Mouse (Mus musculus) midbrain, postnatal 0 days (tissue): ENCODE results near the gene Zfp688. TPM values are rescaled to one million over a fixed set of nuclear protein-coding genes. Genes with fewer than 3 reads are reported as not detected.
"Not testable (repeated sequence)": the region's sequence is repeated elsewhere in the genome, so short reads cannot be mapped to it uniquely, and the experiment has no call there.

ENCODE experiments used
- ATAC-seq: fragments of 200-750 bp; cut with Nextera tagmentation; 2 replicates; pipeline ENCODE4 v1.8.0; 2017; ENCODE audit warnings: moderate number of reproducible peaks, mild to moderate bottlenecking, moderate TSS enrichment, moderate library complexity; ENCODE audit not compliant: low FRiP score
- DNase-seq: peaks from one replicate; pipeline ENCODE4 v3.0.0-alpha.2; 2015; ENCODE audit warnings: low spot score
- H3K27ac ChIP-seq: fragments of 300-500 bp; sonication (generic); 2 replicates; pipeline ENCODE4 v1.5.1; 2014; ENCODE audit warnings: low read depth, mild to moderate bottlenecking, low read length, mixed read lengths
- H3K27me3 ChIP-seq: fragments of 300-500 bp; sonication (generic); 2 replicates; pipeline ENCODE4 v1.6.1; 2014; ENCODE audit warnings: low read length, control low read depth, mixed read lengths; ENCODE audit not compliant: insufficient read depth
- H3K36me3 ChIP-seq: fragments of 300-500 bp; sonication (generic); 2 replicates; pipeline ENCODE4 v1.6.1; 2014; ENCODE audit warnings: low read length, control low read depth, mixed read lengths; ENCODE audit not compliant: insufficient read depth
- H3K4me1 ChIP-seq: fragments of 300-500 bp; sonication (generic); 2 replicates; pipeline ENCODE4 v1.6.1; 2014; ENCODE audit warnings: mild to moderate bottlenecking, control low read depth, antibody characterized with exemption, low read length, mixed read lengths; ENCODE audit not compliant: insufficient read depth
- H3K4me2 ChIP-seq: fragments of 300-500 bp; sonication (generic); 2 replicates; pipeline ENCODE4 v1.6.1; 2014; ENCODE audit warnings: low read depth, mild to moderate bottlenecking, low read length, mixed read lengths; ENCODE audit not compliant: poor library complexity, severe bottlenecking
- H3K4me3 ChIP-seq: fragments of 300-500 bp; sonication (generic); 2 replicates; pipeline ENCODE4 v1.5.1; 2014; ENCODE audit warnings: low read depth, mild to moderate bottlenecking, low read length, moderate library complexity
- H3K9ac ChIP-seq: fragments of 300-500 bp; sonication (generic); replicated peaks from 2 replicates; pipeline ENCODE4 v1.6.1; 2014; ENCODE audit warnings: mild to moderate bottlenecking, low read length, moderate library complexity, mixed read lengths; ENCODE audit not compliant: poor library complexity, severe bottlenecking
- H3K9me3 ChIP-seq: fragments of 300-500 bp; sonication (generic); 2 replicates; pipeline ENCODE4 v1.6.1; 2016; ENCODE audit warnings: low read length, control low read depth
- CTCF ChIP-seq: IDR thresholded peaks from 2 replicates; pipeline ENCODE4 v1.5.1; 2016; ENCODE audit warnings: antibody characterized with exemption, mild to moderate bottlenecking
- WGBS: fragments of 180-500 bp; shearing (Covaris S2); extraction: QIAGEN DNeasy Blood & Tissue Kit; methylation state at CpG from one replicate; pipeline ENCODE4 v1.1.7; 2014; 5-methylcytosine and 5-hydroxymethylcytosine counted together
- polyA plus RNA-seq: library from polyadenylated mRNA; unstranded; fragments of >200 nt; fragmentation: Nextera tagmentation; extraction: Ambion mirVana; gene quantifications from 2 replicates; pipeline ENCODE4 v1.2.1, GENCODE M21; 2015
- total RNA-seq: library from RNA; depleted of rRNA; stranded (reverse); fragments of >200 nt; gene quantifications from 2 replicates; pipeline ENCODE4 v1.2.3, GENCODE M21; 2014

Gene Zfp688
- total and polyA plus RNA-seq, 2 experiments from 2014 or later = 33.1 to 34.3 TPM

DNA sequence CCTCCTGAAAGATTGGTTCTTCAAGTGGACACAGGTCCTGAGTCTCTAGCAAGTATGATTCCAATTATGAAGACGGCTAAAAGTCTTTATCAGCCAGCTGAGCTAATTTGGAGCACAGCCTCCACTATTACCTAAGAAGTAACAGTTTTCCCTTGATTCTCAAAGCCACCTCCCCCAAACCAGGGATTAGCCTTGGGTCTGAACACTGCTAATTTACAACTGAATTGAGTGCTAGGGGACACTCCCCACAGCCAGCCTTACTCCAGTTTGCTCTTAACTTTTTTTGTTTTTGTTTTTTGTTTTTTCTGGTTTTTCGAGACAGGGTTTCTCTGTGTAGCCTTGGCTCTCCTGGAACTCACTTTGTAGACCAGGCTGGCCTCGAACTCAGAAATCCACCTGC lies 43.3 kb upstream of the Zfp688 start:
- H3K27me3 ChIP-seq = no peaks in the 10 kb centered on the region
- WGBS = 90% methylated on average over 3 of the region's 3 CpGs
- no peak for TF ChIP-seq CTCF
- no peak overlapping the region for H3K27ac ChIP-seq
- H3K36me3 ChIP-seq = no peaks in the 10 kb centered on the region; the same call in 1 of the 2 replicates
- H3K9ac ChIP-seq = no peak overlapping the region
- no peak for ATAC-seq
- DNase-seq = no peak
- H3K4me3 ChIP-seq = no peak overlapping the region
- H3K4me1 ChIP-seq = no peaks in the 10 kb centered on the region
- H3K4me2 ChIP-seq = no peak overlapping the region
- no peaks in the 10 kb centered on the region for H3K9me3 ChIP-seq

DNA sequence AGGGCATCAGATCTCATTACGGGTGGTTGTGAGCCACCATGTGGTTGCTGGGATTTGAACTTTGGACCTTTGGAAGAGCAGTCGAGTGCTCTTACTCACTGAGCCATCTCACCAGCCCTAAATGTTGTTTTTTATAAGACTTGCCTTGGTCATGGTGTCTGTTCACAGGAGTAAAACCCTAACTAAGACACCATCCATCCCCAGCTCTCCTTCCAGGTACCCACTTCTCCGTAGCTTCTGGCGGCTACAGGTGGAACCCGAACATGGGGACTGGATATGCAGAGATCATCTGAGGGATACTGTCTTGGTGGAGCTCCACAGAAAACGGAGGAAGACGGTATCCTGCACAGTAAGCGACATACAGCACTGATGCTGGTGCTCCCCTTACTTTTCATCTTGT lies 37.4 kb upstream of the Zfp688 start, which contains the start of gene Prr14:
Gene Prr14, plus strand, starts transcription at position 301 of the 400 bp plus-strand sequence.
- not testable (repeated sequence) for H3K27me3 ChIP-seq, DNase-seq, H3K27ac ChIP-seq, H3K4me3 ChIP-seq, H3K9me3 ChIP-seq, ATAC-seq, H3K4me1 ChIP-seq, H3K4me2 ChIP-seq, H3K9ac ChIP-seq
- peaks cover 11% of the 10 kb centered on the region for H3K36me3 ChIP-seq
- WGBS = 97% methylated on average over 7 of the region's 8 CpGs

DNA sequence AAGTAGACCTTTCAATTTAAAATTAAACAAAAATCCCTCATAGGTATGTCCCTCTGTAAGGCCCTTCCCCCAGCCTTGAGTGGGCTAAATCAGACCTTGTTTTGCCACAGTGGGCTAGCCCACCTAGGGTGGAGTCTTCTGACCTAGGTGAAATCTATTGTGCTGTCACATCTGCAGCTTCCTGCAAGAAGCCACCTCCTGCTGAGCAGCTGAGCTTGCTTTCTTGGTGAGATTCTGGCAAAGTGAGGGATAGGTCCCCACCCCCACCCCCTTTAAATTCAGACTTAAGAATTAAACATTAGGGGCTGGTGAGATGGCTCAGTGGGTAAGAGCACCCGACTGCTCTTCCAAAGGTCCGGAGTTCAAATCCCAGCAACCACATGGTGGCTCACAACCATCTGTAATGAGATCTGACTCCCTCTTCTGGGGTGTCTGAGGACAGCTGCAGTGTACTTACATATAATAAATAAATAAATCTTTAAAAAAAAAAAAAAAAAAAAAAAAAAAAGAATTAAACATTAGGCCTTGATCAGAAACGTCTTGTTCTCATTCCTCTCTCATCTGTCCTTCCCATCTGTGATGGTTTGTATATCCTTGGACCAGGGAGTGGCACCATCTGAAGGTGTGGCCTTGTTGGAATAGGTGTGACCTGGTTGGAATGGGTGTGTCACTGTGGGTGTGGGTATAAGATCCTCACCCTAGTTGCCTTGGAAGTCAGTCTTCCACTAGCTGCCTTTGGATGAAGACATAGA lies 36.7 kb upstream of the Zfp688 start:
- WGBS = 89% methylated on average over 3 of the region's 3 CpGs
- H3K9me3 ChIP-seq, H3K27me3 ChIP-seq, DNase-seq, ATAC-seq, H3K4me2 ChIP-seq, H3K27ac ChIP-seq, H3K9ac ChIP-seq, H3K4me1 ChIP-seq, H3K4me3 ChIP-seq: not testable (repeated sequence)
- H3K36me3 ChIP-seq = peaks cover 11% of the 10 kb centered on the region

DNA sequence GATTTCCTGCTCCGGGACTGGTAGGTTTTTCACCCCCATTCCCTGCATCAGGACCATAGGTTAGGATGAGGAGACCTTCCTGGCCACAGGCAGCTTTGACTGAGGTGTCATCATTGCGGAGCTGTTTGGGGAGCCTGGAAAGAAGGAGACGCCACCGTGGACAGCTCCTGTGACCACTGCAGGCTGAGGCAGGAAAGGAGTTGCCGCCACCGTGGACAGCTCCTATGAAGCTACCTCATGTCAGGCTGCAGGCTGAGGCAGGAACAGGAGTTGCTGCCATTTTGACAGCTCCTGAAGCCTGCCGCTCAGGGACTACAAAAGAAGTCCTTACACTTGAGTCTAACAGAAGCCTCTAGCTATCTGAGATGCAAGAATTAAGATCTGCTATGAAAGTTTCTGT lies 33.0 kb upstream of the Zfp688 start:
- H3K4me1 ChIP-seq = peaks cover 7% of the 10 kb centered on the region; the same call in 1 of the 2 replicates
- DNase-seq (no peak), ATAC-seq (no peak)
- H3K9me3 ChIP-seq = peaks cover 5% of the 10 kb centered on the region; the same call in 1 of the 2 replicates
- TF ChIP-seq CTCF = no peak
- no peak overlapping the region for H3K4me3 ChIP-seq
- H3K36me3 ChIP-seq = peaks cover 11% of the 10 kb centered on the region
- no peaks in the 10 kb centered on the region for H3K27me3 ChIP-seq
- H3K9ac ChIP-seq = no peak overlapping the region
- H3K27ac ChIP-seq = no peak overlapping the region
- 91% methylated on average over 7 of the region's 7 CpGs for WGBS
- no peak overlapping the region for H3K4me2 ChIP-seq

DNA sequence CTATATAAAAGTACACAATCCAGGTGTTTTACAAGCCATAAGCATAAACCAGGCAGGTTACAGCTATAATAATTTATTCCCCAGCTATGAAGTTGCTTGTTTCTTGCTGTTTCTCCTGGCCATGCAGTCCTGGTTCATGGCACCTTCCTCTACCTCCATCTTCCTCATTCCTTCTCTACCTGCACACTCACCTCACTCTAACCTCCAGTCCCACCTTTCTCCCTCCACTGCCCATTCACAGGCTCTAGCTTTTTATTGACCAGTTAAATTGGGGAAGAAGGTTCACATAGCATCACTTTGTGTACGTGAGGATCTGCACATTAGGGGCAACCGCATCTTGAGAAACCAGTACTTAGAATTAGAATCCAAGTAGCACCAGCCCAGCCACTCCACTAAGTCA lies 31.2 kb upstream of the Zfp688 start:
- no peak overlapping the region for H3K27ac ChIP-seq
- TF ChIP-seq CTCF = no peak

DNA sequence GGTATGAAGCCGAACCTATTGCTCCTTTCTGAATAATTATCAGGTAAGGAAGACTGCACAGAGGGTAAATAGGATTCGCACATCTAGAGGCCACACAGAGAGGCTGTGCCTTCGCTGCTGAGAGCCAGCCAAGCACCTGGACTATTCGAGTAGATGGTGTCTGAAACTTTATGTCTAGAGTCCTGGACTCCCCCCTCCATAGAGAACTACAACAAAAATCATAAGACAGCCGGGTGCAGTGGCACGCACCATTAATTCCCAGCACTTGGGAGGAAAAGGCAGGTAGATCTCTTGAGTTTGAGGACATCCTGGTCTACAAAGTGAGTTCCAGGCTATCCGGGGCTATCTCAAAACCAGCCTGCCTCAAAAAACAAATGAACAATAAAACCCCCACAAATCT lies 28.1 kb upstream of the Zfp688 start:
- Histone ChIP-seq H3K9ac (peak overlapping the region; percentile 52; the same call in 1 of the 2 replicates), H3K27me3 (no peaks in the 10 kb centered on the region), H3K4me1 (peaks cover 7% of the 10 kb centered on the region; the same call in 1 of the 2 replicates), H3K9me3 (no peaks in the 10 kb centered on the region), H3K36me3 (peaks cover 3% of the 10 kb centered on the region; the same call in 1 of the 2 replicates), H3K4me3 (peak overlapping the region; percentile 95), H3K4me2 (peak overlapping the region; percentile 54), H3K27ac (peak overlapping the region; percentile 95; the same call in 1 of the 2 replicates)
- ATAC-seq (no peak), DNase-seq (no peak)
- 75% methylated on average over 7 of the region's 7 CpGs for WGBS
- TF ChIP-seq CTCF = no peak

More for the DNA sequence above, 31.2 kb upstream of the Zfp688 start:
- ATAC-seq = no peak
- Histone ChIP-seq H3K4me2 (no peak overlapping the region), H3K9me3 (peaks cover 5% of the 10 kb centered on the region; the same call in 1 of the 2 replicates), H3K36me3 (peaks cover 8% of the 10 kb centered on the region), H3K9ac (no peak overlapping the region), H3K27me3 (no peaks in the 10 kb centered on the region), H3K4me3 (no peak overlapping the region), H3K4me1 (peaks cover 7% of the 10 kb centered on the region; the same call in 1 of the 2 replicates)
- WGBS = 95% methylated on average over 2 of the region's 2 CpGs
- no peak for DNase-seq
